Mouse (Mus musculus) forebrain, embryonic 16.5 days (tissue): ENCODE results near the gene Csmd2. TPM values are rescaled to one million over a fixed set of nuclear protein-coding genes. Genes with fewer than 3 reads are reported as not detected.
A peak's percentile ranks its signal among the peaks of the same experiment; 100 is the strongest.

Experiments used
- ATAC-seq: fragments of 200-750 bp; cut with Nextera tagmentation; 2 replicates; pipeline ENCODE4 v1.8.0; 2017; ENCODE audit warnings: mild to moderate bottlenecking, moderate library complexity
- H3K27ac ChIP-seq: fragments of 300-500 bp; sonication (generic); 2 replicates; pipeline ENCODE4 v1.5.1; 2014; ENCODE audit warnings: low read length, control low read depth
- H3K27me3 ChIP-seq: fragments of 300-500 bp; sonication (generic); replicated peaks from 2 replicates; pipeline ENCODE4 v1.6.1; 2014; ENCODE audit warnings: low read length; ENCODE audit not compliant: control insufficient read depth, insufficient read depth
- H3K36me3 ChIP-seq: fragments of 300-500 bp; sonication (generic); 2 replicates; pipeline ENCODE4 v1.6.1; 2014; ENCODE audit not compliant: control insufficient read depth, insufficient read depth
- H3K4me1 ChIP-seq: fragments of 300-500 bp; sonication (generic); replicated peaks from 2 replicates; pipeline ENCODE4 v1.6.1; 2014; ENCODE audit warnings: low read length; ENCODE audit not compliant: control insufficient read depth, insufficient read depth
- H3K4me2 ChIP-seq: fragments of 300-500 bp; sonication (generic); 2 replicates; pipeline ENCODE4 v1.6.1; 2014; ENCODE audit warnings: mild to moderate bottlenecking, low read length, control low read depth
- H3K4me3 ChIP-seq: fragments of 300-500 bp; sonication (generic); replicated peaks from 2 replicates; pipeline ENCODE4 v1.5.1; 2014; ENCODE audit warnings: mild to moderate bottlenecking, low read length, control low read depth
- H3K9ac ChIP-seq: fragments of 300-500 bp; sonication (generic); replicated peaks from 2 replicates; pipeline ENCODE4 v1.6.1; 2014; ENCODE audit warnings: low read depth, low read length, control low read depth
- H3K9me3 ChIP-seq: fragments of 300-500 bp; sonication (generic); 2 replicates; pipeline ENCODE4 v1.6.1; 2016; ENCODE audit warnings: low read length; ENCODE audit not compliant: control insufficient read depth
- WGBS: fragments of 180-500 bp; shearing (Covaris S2); extraction: QIAGEN DNeasy Blood & Tissue Kit; methylation state at CpG from one replicate; pipeline ENCODE4 v1.1.7; 2014; 5-methylcytosine and 5-hydroxymethylcytosine counted together
- polyA plus RNA-seq: library from polyadenylated mRNA; unstranded; fragments of >200 nt; fragmentation: Nextera tagmentation; extraction: Ambion mirVana; gene quantifications from 2 replicates; pipeline ENCODE4 v1.2.1, GENCODE M21; 2015

Gene Csmd2
- polyA plus RNA-seq, 1 experiment from 2014 or later: 11.2 TPM

DNA sequence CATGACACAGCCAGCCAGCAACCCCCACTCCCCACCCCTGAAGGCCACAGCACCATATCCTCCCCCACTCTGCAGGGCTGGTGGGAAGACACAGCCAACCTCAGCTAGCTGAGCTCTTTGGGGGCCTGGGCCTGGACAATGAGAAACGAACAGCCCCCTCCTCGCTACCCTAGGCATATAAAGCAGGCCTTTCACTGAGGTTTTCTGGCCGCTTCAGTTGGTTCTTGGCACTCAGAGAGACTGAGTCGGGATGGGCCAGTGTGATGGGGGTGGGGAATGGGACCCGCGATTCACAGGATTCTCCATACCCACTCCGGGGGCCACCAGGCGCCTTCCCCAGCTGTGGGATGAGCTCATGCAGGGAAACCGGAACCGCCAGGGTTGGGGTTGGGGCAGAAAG is 1.8 kb upstream of the Csmd2 start:
- 5% methylated on average over 10 of the region's 10 CpGs for WGBS
- ATAC-seq: peak; percentile 81

GRCm38 (mm10) chr4:127986491-127987075 is 1.1 kb upstream of the Csmd2 start:
- H3K36me3 ChIP-seq: no peaks in the 10 kb centered on the region
- H3K9me3 ChIP-seq: no peaks in the 10 kb centered on the region
- H3K27ac ChIP-seq: peak overlapping the region; percentile 77
- 1% methylated on average over 25 of the region's 25 CpGs for WGBS
- peak overlapping the region; percentile 33 for H3K9ac ChIP-seq
- H3K27me3 ChIP-seq: no peaks in the 10 kb centered on the region
- ATAC-seq: peak; percentile 32
- peak overlapping the region; percentile 81 for H3K4me3 ChIP-seq
- H3K4me1 ChIP-seq: peaks cover 21% of the 10 kb centered on the region
- H3K4me2 ChIP-seq: peak overlapping the region; percentile 86

More for the DNA sequence above, 1.8 kb upstream of the Csmd2 start:
- Histone ChIP-seq H3K27me3 (no peaks in the 10 kb centered on the region), H3K4me1 (peaks cover 25% of the 10 kb centered on the region), H3K36me3 (no peaks in the 10 kb centered on the region), H3K4me2 (peak overlapping the region; percentile 86), H3K9me3 (no peaks in the 10 kb centered on the region), H3K9ac (peak overlapping the region; percentile 33), H3K27ac (peak overlapping the region; percentile 77), H3K4me3 (peak overlapping the region; percentile 81; the same call in 1 of the 2 replicates)

DNA sequence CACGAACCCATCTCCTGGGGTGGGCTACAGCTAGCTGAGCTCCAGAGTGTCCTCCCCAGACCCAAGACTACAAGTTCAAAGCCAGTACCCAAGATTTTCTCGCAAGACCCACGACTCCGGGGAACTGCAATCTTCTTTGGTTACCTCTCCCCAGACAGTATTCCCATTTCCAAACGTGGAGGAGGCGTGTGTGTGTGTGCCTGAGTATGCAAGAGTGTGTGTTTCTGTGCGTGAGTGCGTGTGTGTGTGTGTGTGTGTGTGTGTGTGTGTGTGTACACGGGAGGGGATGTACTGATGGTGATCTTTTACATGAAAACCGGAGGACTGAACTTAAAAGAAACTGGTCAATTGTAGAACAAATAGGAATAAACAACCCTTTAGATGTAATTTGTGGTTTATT is 387 bp upstream of the Csmd2 start:
- ATAC-seq: no peak
- Histone ChIP-seq H3K4me2 (peak overlapping the region; percentile 86), H3K4me3 (peak overlapping the region; percentile 81), H3K4me1 (peaks cover 21% of the 10 kb centered on the region), H3K9me3 (no peaks in the 10 kb centered on the region), H3K36me3 (no peaks in the 10 kb centered on the region), H3K27me3 (no peaks in the 10 kb centered on the region), H3K9ac (peak overlapping the region; percentile 85), H3K27ac (peak overlapping the region; percentile 77; the same call in 1 of the 2 replicates)
- 2% methylated on average over 10 of the region's 10 CpGs for WGBS

- no peak overlapping the region; the same call in 1 of the 2 replicates for H3K27ac ChIP-seq
- H3K4me1 ChIP-seq: peaks cover 21% of the 10 kb centered on the region
- H3K36me3 ChIP-seq: no peaks in the 10 kb centered on the region
- H3K9me3 ChIP-seq: no peaks in the 10 kb centered on the region
- H3K27me3 ChIP-seq: no peaks in the 10 kb centered on the region
- H3K4me2 ChIP-seq: peak overlapping the region; percentile 86
- H3K9ac ChIP-seq: peak overlapping the region; percentile 85
- ATAC-seq: no peak
- 2% methylated on average over 39 of the region's 39 CpGs for WGBS
- peak overlapping the region; percentile 81 for H3K4me3 ChIP-seq
Observed at GRCm38 (mm10) chr4:127988526-127989180, 996 bp downstream of the Csmd2 start.

- H3K4me3 ChIP-seq: peak overlapping the region; percentile 81
- H3K4me1 ChIP-seq: peaks cover 21% of the 10 kb centered on the region
- ATAC-seq: no peak
- H3K27me3 ChIP-seq: no peaks in the 10 kb centered on the region
- no peaks in the 10 kb centered on the region for H3K36me3 ChIP-seq
- 7% methylated on average over 18 of the region's 18 CpGs for WGBS
- no peaks in the 10 kb centered on the region for H3K9me3 ChIP-seq
- H3K9ac ChIP-seq: peak overlapping the region; percentile 85
- H3K27ac ChIP-seq: no peak overlapping the region
- peak overlapping the region; percentile 86 for H3K4me2 ChIP-seq
Observed at GRCm38 (mm10) chr4:127989347-127989995, 1.8 kb downstream of the Csmd2 start.

DNA sequence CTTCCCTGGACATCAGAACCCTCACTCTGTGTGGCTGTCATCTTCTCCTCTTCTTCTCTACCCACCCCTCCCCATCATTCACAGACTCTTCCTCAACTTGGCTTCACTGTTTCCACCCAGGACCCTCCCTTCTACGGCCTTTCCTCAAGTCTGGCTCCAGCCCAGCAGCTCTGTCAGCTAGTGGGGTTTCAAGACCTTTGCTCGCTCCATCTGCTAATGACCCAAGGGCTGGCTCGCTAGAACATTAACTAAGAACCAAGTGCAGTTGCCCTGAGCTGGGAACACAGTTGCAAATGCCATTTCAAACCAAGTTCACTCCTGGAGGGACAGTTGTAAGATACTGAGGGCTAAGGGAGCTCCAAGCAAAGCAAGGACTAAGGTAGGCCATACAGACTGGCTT is 11.6 kb downstream of the Csmd2 start:
- H3K4me2 ChIP-seq: no peak overlapping the region
- WGBS: 66% methylated on average over 3 of the region's 3 CpGs
- no peaks in the 10 kb centered on the region for H3K27me3 ChIP-seq
- H3K27ac ChIP-seq: no peak overlapping the region
- H3K9me3 ChIP-seq: no peaks in the 10 kb centered on the region
- H3K36me3 ChIP-seq: no peaks in the 10 kb centered on the region
- H3K4me3 ChIP-seq: no peak overlapping the region
- peaks cover 7% of the 10 kb centered on the region for H3K4me1 ChIP-seq
- no peak for ATAC-seq
- no peak overlapping the region for H3K9ac ChIP-seq

DNA sequence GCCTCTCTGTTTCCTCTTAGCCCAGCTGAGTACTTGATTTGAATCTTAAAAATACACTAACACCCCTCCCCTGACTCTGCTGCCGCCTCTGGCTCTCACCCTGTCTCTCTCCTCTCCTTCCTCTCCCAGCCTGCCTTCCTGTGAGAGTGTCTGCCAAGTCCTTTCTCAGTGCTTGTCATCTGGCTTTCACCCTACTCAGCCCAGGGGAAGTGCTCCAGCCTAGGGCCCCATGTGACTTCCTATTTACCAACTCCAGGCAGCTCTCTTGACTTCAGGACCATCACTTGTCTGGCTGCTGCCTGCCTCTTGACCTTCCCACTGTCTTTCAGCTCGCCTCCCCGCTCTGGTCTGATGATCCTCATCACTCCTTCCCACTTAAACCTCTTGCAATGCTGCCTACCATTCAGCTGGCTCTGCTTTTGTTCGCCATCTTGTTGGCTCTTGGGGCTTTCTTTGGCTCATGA is 15.0 kb downstream of the Csmd2 start:
- H3K4me3 ChIP-seq: no peak overlapping the region
- ATAC-seq: peak; percentile 79
- no peak overlapping the region for H3K9ac ChIP-seq
- peaks cover 14% of the 10 kb centered on the region for H3K4me1 ChIP-seq
- H3K9me3 ChIP-seq: no peaks in the 10 kb centered on the region
- no peaks in the 10 kb centered on the region for H3K27me3 ChIP-seq
- H3K36me3 ChIP-seq: no peaks in the 10 kb centered on the region
- 57% methylated on average over 4 of the region's 4 CpGs for WGBS
- H3K27ac ChIP-seq: no peak overlapping the region; the same call in 1 of the 2 replicates
- no peak overlapping the region for H3K4me2 ChIP-seq

DNA sequence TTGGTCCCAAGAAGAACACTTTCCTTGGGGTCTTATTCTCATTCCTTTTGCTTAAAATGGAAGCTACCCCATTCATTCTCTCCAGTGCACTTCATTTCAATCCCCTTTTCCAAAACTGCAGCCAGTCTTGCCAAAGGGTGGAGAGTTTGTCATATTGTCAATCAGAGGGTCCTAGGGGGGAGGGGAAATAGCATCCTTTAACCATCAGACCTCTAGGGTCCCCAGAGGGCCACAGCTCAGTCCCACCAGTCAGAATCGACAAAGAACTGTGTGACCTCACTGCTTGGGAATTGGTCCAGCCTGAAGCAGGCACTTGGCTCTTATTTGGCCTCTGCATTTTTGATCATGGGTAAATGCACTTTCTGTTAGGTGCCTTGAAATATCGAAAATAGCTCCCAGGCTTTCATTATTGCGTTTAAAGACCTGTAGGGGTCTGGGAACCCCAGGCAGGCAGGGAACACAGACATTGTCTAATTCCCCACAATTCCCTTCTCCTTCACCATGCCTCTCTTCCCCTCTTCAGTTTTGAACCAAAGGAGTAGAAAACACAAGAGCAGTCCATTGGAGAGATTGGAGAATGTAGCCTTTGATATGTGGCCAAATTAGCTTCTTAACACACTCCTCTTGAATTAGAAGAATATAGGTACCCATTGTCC is 17.3 kb downstream of the Csmd2 start:
- WGBS: 28% methylated on average over 3 of the region's 3 CpGs
- Histone ChIP-seq H3K4me3 (no peak overlapping the region), H3K36me3 (no peaks in the 10 kb centered on the region), H3K9me3 (no peaks in the 10 kb centered on the region), H3K9ac (no peak overlapping the region), H3K27ac (0 out of 2 replicates have a peak overlapping the region, but pooled peaks have one; percentile 23), H3K4me2 (no peak overlapping the region), H3K4me1 (peaks cover 14% of the 10 kb centered on the region), H3K27me3 (no peaks in the 10 kb centered on the region)
- peak; percentile 81 for ATAC-seq

DNA sequence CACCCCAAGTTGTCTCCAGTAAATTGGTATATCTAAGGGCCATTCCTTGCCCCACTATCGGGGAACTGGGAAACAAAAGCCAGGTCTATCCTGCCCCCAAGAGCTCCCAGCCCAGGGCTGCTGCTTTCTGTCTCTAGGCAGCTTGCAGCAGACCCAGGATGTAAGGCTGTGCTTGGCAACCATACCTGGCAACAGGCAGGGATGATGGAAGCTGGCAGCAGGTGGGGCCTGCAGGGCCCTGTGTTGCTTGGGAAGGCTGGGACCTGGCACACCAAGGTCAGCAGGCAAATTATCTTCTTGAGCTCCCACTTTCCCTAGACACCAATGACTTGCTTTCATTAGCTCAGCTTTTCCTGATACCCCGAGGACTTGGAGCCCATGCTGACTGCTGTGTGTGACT is 31.8 kb downstream of the Csmd2 start:
- Histone ChIP-seq H3K4me3 (no peak overlapping the region), H3K4me1 (peaks cover 2% of the 10 kb centered on the region; the same call in 1 of the 2 replicates), H3K9me3 (no peaks in the 10 kb centered on the region), H3K27me3 (no peaks in the 10 kb centered on the region), H3K4me2 (no peak overlapping the region), H3K36me3 (no peaks in the 10 kb centered on the region), H3K9ac (no peak overlapping the region), H3K27ac (no peak overlapping the region)
- WGBS: 81% methylated on average over 2 of the region's 2 CpGs
- ATAC-seq: no peak
